Mouse (Mus musculus) left cerebral cortex, postnatal 4 days (tissue): Measurements from ENCODE around the gene Cars. TPM values are rescaled to one million over a fixed set of nuclear protein-coding genes. Genes with fewer than 3 reads are reported as not detected.
"Not testable (repeated sequence)": the region's sequence is repeated elsewhere in the genome, so short reads cannot be mapped to it uniquely, and the experiment has no call there.

ENCODE experiments used
- DNase-seq: peaks from one replicate; pipeline ENCODE4 v3.0.0-alpha.2; 2022
- intact Hi-C: fragments of 180-260 bp; cut with DNase I; formaldehyde crosslinking; loops from one replicate; pipeline ENCODE4 v1.15.1; 2025
- total RNA-seq, 2 experiments: library from RNA; stranded (reverse); gene quantifications; 2 replicates each; pipeline ENCODE4 v1.2.3; 2021

The Cars gene
- total RNA-seq: 10 to 100 TPM; 77.5 to 91.2 TPM

- peak; percentile 93 for DNase-seq
- intact Hi-C loops: no loop called here
Measured at GRCm38 (mm10) chr7:143599428-143600230, at the start of gene Cars. Cars (minus strand) TSS chr7:143600090.

- DNase-seq: peak; percentile 78
- intact Hi-C loops: loop anchor here (5.0 kb wide), 1 partner anchor 38 kb away; the partner anchor contains the start of gene Tnfrsf23
Measured at GRCm38 (mm10) chr7:143649034-143649768, 49.3 kb upstream of the Cars start, which contains the start of gene Tnfrsf22. Tnfrsf22 (minus strand) TSS chr7:143649661.

- DNase-seq, intact Hi-C loops: not testable (repeated sequence)
Measured at GRCm38 (mm10) chr7:143643949-143644348, 44.1 kb upstream of the Cars start.

- DNase-seq: no peak
- intact Hi-C loops: no loop called here
Measured at GRCm38 (mm10) chr7:143636674-143637073, 36.8 kb upstream of the Cars start.

- intact Hi-C loops: no loop called here
- DNase-seq: no peak
Measured at GRCm38 (mm10) chr7:143631503-143631902, 31.6 kb upstream of the Cars start.

- intact Hi-C loops: no loop called here
- DNase-seq: no peak
Measured at GRCm38 (mm10) chr7:143629501-143629900, 29.6 kb upstream of the Cars start.

- DNase-seq: no peak
- intact Hi-C loops: no loop called here
Measured at GRCm38 (mm10) chr7:143628540-143628939, 28.6 kb upstream of the Cars start, which contains the start of gene Tnfrsf26. Tnfrsf26 (minus strand) TSS chr7:143628722.

GRCm38 (mm10) chr7:143627555-143628286 lies 27.8 kb upstream of the Cars start:
- intact Hi-C loops: no loop called here
- no peak for DNase-seq

- intact Hi-C loops: no loop called here
Measured at GRCm38 (mm10) chr7:143626178-143626577, 26.3 kb upstream of the Cars start.

GRCm38 (mm10) chr7:143625151-143625550 lies 25.3 kb upstream of the Cars start:
- DNase-seq: no peak
- intact Hi-C loops: no loop called here

More at GRCm38 (mm10) chr7:143626178-143626577, 26.3 kb upstream of the Cars start:
- no peak for DNase-seq

GRCm38 (mm10) chr7:143624561-143624960 lies 24.7 kb upstream of the Cars start:
- intact Hi-C loops: no loop called here
- DNase-seq: no peak

GRCm38 (mm10) chr7:143620951-143621350 lies 21.1 kb upstream of the Cars start:
- no peak for DNase-seq
- intact Hi-C loops: no loop called here

- DNase-seq: no peak
- intact Hi-C loops: no loop called here
Measured at GRCm38 (mm10) chr7:143614404-143615135, 14.7 kb upstream of the Cars start.

GRCm38 (mm10) chr7:143612215-143612614 lies 12.3 kb upstream of the Cars start:
- intact Hi-C loops: no loop called here
- DNase-seq: no peak

- DNase-seq: no peak
- intact Hi-C loops: no loop called here
Measured at GRCm38 (mm10) chr7:143605321-143605720, 5.4 kb upstream of the Cars start.

GRCm38 (mm10) chr7:143604889-143605288 lies 5.0 kb upstream of the Cars start:
- no peak for DNase-seq
- intact Hi-C loops: no loop called here

GRCm38 (mm10) chr7:143601705-143602104 lies 1.8 kb upstream of the Cars start:
- intact Hi-C loops: no loop called here
- no peak for DNase-seq

- no peak for DNase-seq
- intact Hi-C loops: no loop called here
Measured at GRCm38 (mm10) chr7:143600231-143600740, 396 bp upstream of the Cars start.

- intact Hi-C loops: no loop called here
- DNase-seq: peak; percentile 15
Measured at GRCm38 (mm10) chr7:143594865-143595264, 5.0 kb downstream of the Cars start.

GRCm38 (mm10) chr7:143592255-143592654 lies 7.6 kb downstream of the Cars start:
- DNase-seq: no peak
- intact Hi-C loops: no loop called here
